Mouse (Mus musculus): ENCODE measurements around the gene Ppp6r2. TPM values are rescaled to one million over a fixed set of nuclear protein-coding genes. Genes with fewer than 3 reads are reported as not detected.

Gene Ppp6r2
- total RNA-seq, 2 experiments from 2014 or later, result 161 to 171 TPM

GRCm38 (mm10) chr15:89297695-89298094, 86.3 kb downstream of the Ppp6r2 start:
- TF ChIP-seq CTCF (IDR thresholded peaks at IDR 0.05), result no peak
- H3K27ac ChIP-seq, result no peak overlapping the region
- intact Hi-C loops (cut with DNase I), result no loop called here
- H3K4me3 ChIP-seq, result no peak overlapping the region
- DNase-seq (ENCODE audit: extremely low spot score in 1 of 2, low spot score in 2 of 2), result no peak

GRCm38 (mm10) chr15:89300180-89300579, 88.8 kb downstream of the Ppp6r2 start:
- TF ChIP-seq CTCF (IDR thresholded peaks at IDR 0.05), result no peak
- H3K4me3 ChIP-seq, result no peak overlapping the region
- DNase-seq (ENCODE audit: extremely low spot score in 1 of 2, low spot score in 2 of 2), result no peak
- H3K27ac ChIP-seq, result no peak overlapping the region
- intact Hi-C loops (cut with DNase I), result no loop called here

- intact Hi-C loops (cut with DNase I), result no loop called here
Observed at GRCm38 (mm10) chr15:89300600-89300999, 89.2 kb downstream of the Ppp6r2 start.

DNA sequence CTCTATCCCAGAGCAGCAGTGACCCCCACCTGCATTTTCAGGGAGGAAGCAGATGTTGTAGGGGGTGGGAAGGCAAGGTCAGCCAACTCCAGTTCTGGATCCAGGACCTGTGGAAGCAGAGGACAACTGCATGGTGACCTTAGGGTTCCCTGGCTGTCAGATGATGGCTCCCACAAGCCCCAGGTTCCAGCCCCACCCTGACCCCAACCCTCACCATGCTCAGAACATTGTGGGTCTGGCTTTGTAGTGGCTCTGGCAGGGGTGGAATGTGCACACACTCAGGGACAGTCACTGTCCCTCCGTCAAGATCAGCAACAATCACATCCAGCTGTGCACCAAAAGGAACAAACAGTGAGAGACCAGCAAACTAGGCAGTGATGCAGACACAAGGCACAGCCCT, 94.6 kb downstream of the Ppp6r2 start:
- intact Hi-C loops (cut with DNase I), result no loop called here
- DNase-seq (ENCODE audit: extremely low spot score in 1 of 2, low spot score in 2 of 2), result no peak
- TF ChIP-seq CTCF (IDR thresholded peaks at IDR 0.05), result no peak
- no peak overlapping the region for H3K27ac ChIP-seq
- no peak overlapping the region for H3K4me3 ChIP-seq

More at GRCm38 (mm10) chr15:89300600-89300999, 89.2 kb downstream of the Ppp6r2 start:
- Histone ChIP-seq H3K27ac (no peak overlapping the region), H3K4me3 (no peak overlapping the region)
- no peak for DNase-seq (ENCODE audit: extremely low spot score in 1 of 2, low spot score in 2 of 2)
- no peak for TF ChIP-seq CTCF (IDR thresholded peaks at IDR 0.05)

DNA sequence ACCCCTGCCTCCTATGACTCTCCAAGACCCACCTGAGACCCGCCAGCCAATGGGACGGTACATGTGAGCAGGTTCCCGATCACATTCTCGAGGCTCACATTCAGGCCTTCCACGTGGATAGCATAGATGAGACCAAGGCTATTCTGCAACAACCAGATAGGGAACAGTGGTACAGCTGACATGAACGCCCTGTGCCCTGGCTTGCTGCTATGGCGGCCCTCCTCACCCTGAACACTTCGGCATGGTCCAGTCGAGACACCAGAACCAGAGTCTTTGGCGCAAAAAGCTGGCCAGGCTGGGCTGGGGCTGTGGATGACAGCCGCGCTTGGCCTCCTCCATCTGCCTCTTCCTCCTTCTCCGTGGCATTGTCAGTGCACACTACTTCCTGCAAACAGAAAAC, 96.1 kb downstream of the Ppp6r2 start:
- peak overlapping the region; percentile 67; the same call in 1 of the 2 replicates for H3K27ac ChIP-seq
- intact Hi-C loops (cut with DNase I), result no loop called here
- no peak for TF ChIP-seq CTCF (IDR thresholded peaks at IDR 0.05)
- no peak for DNase-seq (ENCODE audit: extremely low spot score in 1 of 2, low spot score in 2 of 2)
- H3K4me3 ChIP-seq, result no peak overlapping the region

- intact Hi-C loops (cut with DNase I), result no loop called here
- TF ChIP-seq CTCF (IDR thresholded peaks at IDR 0.05), result no peak
- peak overlapping the region; percentile 88 for H3K27ac ChIP-seq
- DNase-seq (ENCODE audit: extremely low spot score in 1 of 2, low spot score in 2 of 2), result no peak
- H3K4me3 ChIP-seq, result no peak overlapping the region
Observed at GRCm38 (mm10) chr15:89308406-89309139, 97.2 kb downstream of the Ppp6r2 start.

DNA sequence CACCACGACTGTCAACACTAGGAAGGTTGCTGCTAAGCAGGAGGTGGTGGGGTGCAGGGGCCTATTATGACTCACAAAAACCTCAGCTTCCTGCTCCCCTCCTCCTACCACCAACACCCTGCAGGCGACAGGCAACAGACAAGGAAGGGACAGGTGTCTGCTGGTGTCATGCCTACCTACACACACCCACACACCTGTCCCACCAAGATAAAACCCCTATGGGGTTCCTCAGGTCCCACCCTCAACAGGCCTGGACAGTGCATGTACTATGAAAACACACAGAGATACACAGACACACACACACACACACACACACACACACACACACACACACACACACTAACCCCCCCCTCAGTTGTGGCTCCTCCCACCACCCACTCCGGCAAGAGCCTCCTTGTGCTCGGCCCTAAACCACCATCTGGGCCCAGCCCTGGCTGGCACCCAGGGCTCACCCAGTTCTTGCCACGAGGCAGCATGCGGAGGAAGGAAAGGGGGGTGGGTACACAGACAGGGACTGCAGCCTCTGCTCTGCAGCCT, 98.7 kb downstream of the Ppp6r2 start:
- intact Hi-C loops (cut with DNase I), result no loop called here
- H3K4me3 ChIP-seq, result no peak overlapping the region
- H3K27ac ChIP-seq, result peak overlapping the region; percentile 91
- TF ChIP-seq CTCF (IDR thresholded peaks at IDR 0.05), result no peak
- peak; percentile 59 to 69 for DNase-seq (ENCODE audit: extremely low spot score in 1 of 2, low spot score in 2 of 2)

DNA sequence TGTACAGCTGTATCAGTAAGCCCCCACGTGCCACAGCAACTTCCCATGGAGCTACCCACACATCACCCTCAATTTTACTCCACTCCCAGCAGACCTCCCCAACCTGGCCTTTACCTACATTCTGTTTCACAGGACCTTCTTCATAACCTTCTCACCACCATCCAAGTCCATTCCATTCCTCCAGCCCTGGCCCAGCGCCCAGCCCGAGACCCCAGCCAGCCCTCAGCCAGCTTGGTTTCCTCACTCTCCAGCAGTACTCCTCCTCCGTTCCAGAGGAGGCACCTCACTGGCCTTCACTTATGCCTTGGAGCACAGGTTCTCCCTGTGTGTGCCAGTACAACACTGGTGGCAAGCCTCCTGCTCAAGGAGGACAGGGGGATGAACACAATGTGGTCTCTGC, 102.0 kb downstream of the Ppp6r2 start:
- DNase-seq (ENCODE audit: extremely low spot score in 1 of 2, low spot score in 2 of 2), result no peak
- peak overlapping the region; percentile 28; the same call in 1 of the 2 replicates for H3K27ac ChIP-seq
- no peak for TF ChIP-seq CTCF (IDR thresholded peaks at IDR 0.05)
- intact Hi-C loops (cut with DNase I), result no loop called here
- H3K4me3 ChIP-seq, result peak overlapping the region; percentile 5; the same call in 1 of the 2 replicates

- intact Hi-C loops (cut with DNase I), result loop anchor here (2.0 kb wide), 1 partner anchor 41 kb away; the partner anchor contains the start of genes Lmf2 and Ncaph2
- peak overlapping the region; percentile 77 for H3K27ac ChIP-seq
- DNase-seq (ENCODE audit: extremely low spot score in 1 of 2, low spot score in 2 of 2), result no peak
- no peak for TF ChIP-seq CTCF (IDR thresholded peaks at IDR 0.05)
- peak overlapping the region; percentile 97 for H3K4me3 ChIP-seq
Observed at GRCm38 (mm10) chr15:89314107-89314506, 102.8 kb downstream of the Ppp6r2 start.

DNA sequence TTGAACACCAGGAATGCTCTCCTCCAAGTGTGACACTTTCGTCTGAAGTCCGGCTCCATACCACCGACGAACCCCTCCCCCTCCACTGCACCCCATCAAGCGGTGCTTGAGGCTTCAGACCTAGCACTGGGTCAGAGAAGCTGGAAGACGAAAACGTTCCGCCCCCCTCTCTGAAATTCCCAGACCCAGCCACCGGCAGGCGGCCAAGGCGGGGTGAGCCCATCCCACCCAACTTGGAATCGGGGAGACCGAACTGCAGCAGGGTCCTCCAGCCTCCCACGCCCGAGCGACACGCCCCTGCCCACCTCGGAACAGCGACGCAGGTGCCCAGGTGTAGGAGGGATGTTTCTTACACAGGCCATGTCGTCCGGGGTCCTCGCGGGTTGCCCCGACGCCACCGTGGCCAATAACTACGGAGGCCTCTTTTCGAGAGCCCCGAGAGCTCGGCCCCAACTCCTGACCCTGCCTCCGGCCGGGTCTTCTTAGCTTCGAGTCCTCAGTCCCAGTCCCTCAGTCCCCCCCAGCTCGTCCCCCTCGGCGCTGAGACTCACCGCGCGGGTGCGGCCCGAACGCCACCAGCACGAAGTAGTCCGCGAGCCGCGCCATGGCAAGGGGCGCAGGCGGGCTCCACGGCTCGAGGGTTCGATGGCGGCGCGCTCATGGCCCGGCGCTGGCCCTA, 103.3 kb downstream of the Ppp6r2 start:
- peak in 1 of 2 experiments; percentile 34 for DNase-seq (ENCODE audit: extremely low spot score in 1 of 2, low spot score in 2 of 2)
- no peak; the same call in none of the 2 replicates for TF ChIP-seq CTCF (IDR thresholded peaks at IDR 0.05)
- intact Hi-C loops (cut with DNase I), result loop anchor here (1.0 to 2.0 kb wide), 2 partner anchors 40 to 59 kb away; partner anchors contain the start of genes Lmf2, Ncaph2 and Sco2
- Histone ChIP-seq H3K4me3 (peak overlapping the region; percentile 97), H3K27ac (peak overlapping the region; percentile 77)

- TF ChIP-seq CTCF (IDR thresholded peaks at IDR 0.05), result no peak
- intact Hi-C loops (cut with DNase I), result loop anchor here (1.0 to 2.0 kb wide), 2 partner anchors 40 to 58 kb away; partner anchors contain the start of genes Lmf2, Ncaph2 and Sco2
- Histone ChIP-seq H3K4me3 (peak within 1 kb of the TSS; percentile 97), H3K27ac (peak within 1 kb of the TSS; percentile 77)
- DNase-seq (ENCODE audit: extremely low spot score in 1 of 2, low spot score in 2 of 2), result peak; percentile 96 to 98
Observed at GRCm38 (mm10) chr15:89315190-89315731, 103.9 kb downstream of the Ppp6r2 start, which contains the start of gene Sbf1. Gene Sbf1 (minus strand): TSS chr15:89315311.

Data from left cerebral cortex, adult 2 months (tissue).